Mouse (Mus musculus) neural tube, embryonic 10.5 days (tissue): ENCODE results near the gene Tbx15.
"Not testable (repeated sequence)": the region's sequence is repeated elsewhere in the genome, so short reads cannot be mapped to it uniquely, and the experiment has no call there.

Experiments used
- DNase-seq: peaks from one replicate; pipeline ENCODE4 v3.0.0-alpha.2; 2017; ENCODE audit warnings: low spot score; ENCODE audit errors: extremely low spot score

Tbx15 gene

GRCm38 (mm10) chr3:99266752-99267303 is 26.6 kb downstream of the Tbx15 start:
- no peak for DNase-seq

DNA sequence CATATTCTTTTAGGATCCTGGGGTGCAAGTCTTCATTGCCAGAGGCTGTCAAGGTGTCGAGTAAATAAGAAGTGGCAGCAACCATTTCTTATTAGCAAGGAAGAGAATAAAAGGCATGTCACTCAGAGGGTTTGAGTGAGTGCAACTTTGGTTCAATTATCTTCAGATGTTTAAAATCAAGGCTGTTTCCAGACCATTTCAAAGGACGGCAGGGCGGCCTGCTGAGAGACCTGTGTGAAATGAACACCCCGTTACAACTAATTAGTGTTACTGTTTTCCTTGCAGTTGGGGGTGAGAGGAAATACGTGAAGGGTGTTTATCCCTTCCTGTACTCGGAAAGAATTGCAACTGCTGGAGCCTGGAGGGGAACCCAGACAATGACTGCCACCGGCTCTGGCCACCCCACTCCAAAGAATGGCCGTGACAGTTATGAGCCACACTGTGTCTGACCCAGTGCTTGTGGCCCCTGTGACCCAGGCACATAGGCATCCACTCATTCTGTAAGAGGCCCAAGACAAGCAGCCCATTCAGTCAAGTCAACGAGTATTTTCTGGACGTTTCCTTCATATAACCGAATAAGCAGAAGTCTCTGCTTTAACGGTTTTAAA is 37.9 kb downstream of the Tbx15 start:
- DNase-seq, result no peak

DNA sequence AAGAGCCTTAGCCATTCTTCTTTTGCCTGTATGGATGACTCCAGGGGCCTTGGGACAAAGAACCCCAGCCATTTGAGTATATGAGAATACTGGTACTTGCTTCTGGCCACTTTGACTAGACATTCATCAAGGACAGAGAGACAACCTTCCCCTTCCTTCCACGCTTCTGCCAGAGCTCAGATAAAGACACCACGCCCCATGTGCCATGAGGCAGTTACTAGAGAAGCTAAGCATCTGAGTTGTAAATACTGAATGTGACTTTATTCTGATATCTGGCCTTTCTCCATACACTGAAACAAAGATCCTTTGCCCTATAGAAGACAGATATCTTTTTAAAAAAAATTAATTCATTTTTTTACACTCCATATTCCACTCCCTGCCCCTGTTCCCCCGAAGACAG is 39.5 kb downstream of the Tbx15 start:
- no peak for DNase-seq

DNA sequence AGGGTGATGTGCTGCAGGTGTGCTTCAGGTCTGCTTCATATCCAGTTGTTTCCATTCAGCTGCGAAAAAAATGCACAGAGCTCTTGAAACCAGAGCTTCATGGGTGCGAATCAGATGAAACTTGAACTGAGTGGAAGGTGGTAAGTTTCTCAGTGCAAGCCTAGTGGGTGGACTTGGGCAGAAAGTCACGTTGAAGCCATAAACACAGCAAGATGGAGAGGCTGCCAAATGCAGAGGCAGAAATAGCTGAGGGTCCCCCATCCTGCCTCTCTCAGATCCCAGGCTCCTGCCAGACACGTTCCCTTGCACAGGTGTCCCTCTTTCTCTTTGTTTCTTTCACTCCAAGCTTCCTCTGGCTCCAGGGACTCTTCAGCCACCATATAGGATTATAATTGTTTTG is 41.3 kb downstream of the Tbx15 start:
- DNase-seq, result no peak

DNA sequence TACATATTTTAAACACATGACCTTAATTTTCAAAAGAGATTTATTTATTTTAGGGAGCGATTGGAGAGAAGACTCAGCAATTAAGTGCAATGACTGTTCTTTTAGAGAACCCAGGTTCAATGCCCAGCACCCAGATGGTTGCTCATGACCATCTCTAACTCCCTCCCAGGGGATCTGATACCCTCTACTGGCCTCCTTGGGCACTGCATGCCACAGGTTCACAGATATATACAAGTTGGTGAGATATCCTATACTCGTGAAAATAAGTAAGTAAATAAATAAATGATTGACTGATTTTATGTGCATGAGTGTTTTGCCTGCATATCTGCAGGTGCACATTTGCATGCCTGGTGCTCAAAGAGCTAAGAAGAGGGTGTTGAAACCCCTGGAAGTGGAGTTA is 48.1 kb downstream of the Tbx15 start:
- DNase-seq, result no peak

DNA sequence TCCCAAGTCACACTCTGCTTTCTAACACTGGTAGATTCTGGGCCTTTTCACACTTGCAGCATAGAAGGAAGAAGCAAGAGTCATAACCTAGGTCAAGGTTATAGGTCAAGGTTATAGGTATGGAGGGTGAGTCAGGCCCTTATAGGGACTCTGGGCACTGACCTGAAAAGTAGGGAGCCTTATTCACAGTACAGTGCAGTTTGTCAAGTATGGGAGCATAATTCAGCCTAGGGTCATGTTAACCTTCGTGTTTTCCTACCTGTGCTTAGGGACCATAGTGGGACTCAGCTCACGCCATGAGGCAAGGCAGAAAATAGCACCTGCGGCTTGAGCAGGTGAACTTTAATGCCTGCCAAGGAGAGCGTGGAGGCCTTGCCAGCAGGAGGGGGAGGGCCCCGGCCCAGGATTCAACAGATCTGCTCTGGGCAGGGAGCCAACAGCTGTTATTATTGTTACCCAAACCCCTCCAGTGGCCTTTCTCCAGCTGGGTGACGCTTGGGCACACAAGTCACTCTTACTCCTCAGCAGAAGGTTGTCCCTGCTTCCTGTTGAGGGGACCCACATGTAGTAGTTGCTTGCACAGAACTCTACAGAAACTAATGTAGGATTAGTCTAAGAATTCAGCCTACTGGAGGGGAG is 50.0 kb downstream of the Tbx15 start:
- DNase-seq, result no peak

DNA sequence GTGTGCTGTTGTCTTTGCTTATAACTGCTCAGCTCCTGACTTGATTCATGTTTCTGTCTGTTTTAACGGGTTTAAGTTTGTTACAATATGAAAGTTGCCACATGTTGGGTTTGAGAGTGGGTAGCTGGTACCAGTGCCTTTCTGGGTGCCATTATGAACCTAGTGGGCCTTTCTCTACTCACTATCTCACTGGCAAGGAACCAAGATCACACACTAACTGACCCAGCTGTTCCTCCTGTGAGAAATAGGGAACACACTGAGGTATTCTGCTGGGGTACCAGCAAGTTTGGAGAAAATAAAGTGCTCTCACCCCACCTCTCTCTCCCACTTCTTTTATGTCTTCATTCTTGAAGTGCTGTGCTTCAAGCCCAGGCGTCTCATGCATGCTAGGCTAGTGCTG is 50.7 kb downstream of the Tbx15 start:
- DNase-seq, result no peak

- no peak for DNase-seq
Measured at GRCm38 (mm10) chr3:99291386-99291785, 51.2 kb downstream of the Tbx15 start.

DNA sequence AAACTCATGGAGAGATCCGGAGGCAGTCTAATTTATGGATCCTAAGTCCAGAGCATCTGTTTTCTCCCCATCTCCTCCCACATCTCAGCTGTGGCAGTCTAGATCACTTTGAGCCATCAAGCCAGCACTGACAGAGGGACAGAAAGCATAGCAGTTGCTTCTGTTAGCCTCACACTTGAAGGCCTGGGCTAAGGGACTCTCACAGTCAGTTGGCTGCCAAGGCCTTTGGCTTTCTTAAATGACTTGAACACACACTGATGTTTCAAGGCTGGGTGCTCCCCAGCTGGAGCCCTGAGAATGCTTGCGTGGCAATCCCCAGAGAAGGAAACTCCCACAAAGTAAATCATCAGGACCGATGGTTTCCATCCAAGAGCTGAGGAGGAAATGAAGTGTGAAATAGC is 52.4 kb downstream of the Tbx15 start:
- no peak for DNase-seq

GRCm38 (mm10) chr3:99294209-99294608 is 54.0 kb downstream of the Tbx15 start:
- not testable (repeated sequence) for DNase-seq

- no peak for DNase-seq
Measured at GRCm38 (mm10) chr3:99295301-99295700, 55.1 kb downstream of the Tbx15 start.

DNA sequence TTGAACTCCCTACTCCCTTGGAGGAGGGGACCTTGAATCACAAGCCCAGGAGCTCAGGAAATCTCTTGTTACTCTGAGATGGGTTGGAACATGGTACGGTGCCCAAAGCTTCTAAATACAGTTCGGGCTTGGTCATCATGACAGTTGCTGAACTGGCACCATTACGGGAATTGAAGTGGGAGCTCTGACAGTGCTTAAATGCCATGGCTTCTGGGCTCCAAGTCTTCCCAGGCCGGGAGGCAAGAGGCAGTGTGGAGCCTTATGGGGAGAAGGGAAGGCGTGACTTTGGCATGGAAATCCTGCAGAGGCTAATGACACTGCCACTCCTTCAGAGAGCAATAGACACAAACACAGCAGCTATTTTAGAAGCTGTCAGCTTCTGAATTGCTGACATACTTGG is 56.0 kb downstream of the Tbx15 start:
- no peak for DNase-seq

- DNase-seq, result no peak
Measured at GRCm38 (mm10) chr3:99300846-99301245, 60.7 kb downstream of the Tbx15 start.

DNA sequence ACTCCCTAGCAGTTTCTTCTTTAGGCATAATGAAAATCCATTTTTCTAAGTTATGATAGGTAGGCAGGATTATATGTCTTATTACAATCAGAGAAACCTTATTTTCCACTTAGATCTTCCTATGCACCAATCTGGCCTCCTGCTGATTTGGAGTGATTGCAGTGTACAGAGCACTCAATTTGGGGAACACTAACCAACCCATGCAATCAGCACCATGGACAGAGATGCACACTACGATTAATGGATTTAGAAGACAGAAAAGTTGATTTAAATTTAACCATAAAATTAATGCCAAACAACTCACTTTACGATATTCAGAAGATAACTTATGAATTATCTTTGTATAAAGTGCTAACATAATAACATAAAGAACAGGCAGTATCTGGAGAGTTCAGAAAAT is 70.7 kb downstream of the Tbx15 start:
- no peak for DNase-seq

- DNase-seq, result no peak
Measured at GRCm38 (mm10) chr3:99311943-99312635, 71.9 kb downstream of the Tbx15 start.

- no peak for DNase-seq
Measured at GRCm38 (mm10) chr3:99322345-99322744, 82.2 kb downstream of the Tbx15 start.

GRCm38 (mm10) chr3:99329316-99329715 is 89.1 kb downstream of the Tbx15 start:
- DNase-seq, result no peak

DNA sequence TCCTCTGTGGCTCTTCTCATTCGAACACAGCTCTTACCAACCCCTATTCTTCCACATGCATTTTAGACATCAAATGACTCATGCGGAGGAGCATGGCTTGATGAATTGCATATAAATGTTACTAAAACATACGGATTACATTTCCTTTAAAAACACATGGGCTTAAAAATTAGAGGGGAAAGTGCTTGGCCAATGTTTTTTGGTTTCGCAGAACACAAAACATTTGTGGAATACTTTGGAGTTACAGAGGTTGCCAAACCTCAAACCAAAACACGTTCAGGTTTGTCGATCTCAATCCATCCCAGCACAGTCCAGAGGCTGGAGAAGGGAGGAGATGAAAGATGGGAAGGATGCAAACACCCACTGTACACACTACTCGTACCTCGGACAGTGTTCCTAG is 90.9 kb downstream of the Tbx15 start:
- DNase-seq, result no peak

GRCm38 (mm10) chr3:99336866-99337265 is 96.7 kb downstream of the Tbx15 start:
- no peak for DNase-seq

- DNase-seq, result no peak
Measured at GRCm38 (mm10) chr3:99338756-99339155, 98.6 kb downstream of the Tbx15 start.

DNA sequence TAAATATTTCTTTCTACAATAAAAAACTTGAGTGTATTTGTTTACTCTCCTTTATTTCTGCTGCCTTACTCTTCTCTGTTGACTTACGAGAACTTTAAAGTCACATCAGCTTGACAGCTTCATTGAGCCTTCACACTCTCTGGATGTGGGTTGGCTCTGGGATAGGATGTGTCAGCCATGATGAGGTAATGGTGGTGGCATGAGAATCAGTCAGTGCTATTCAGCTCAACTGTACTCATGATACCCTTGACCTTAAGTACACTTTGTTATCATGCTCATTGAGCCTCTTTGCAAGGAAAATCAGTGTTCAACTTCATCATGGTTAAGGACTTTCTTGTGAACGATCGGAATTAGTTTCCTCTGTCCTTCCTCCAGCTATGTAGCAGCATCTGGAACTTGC is 99.8 kb downstream of the Tbx15 start:
- no peak for DNase-seq

DNA sequence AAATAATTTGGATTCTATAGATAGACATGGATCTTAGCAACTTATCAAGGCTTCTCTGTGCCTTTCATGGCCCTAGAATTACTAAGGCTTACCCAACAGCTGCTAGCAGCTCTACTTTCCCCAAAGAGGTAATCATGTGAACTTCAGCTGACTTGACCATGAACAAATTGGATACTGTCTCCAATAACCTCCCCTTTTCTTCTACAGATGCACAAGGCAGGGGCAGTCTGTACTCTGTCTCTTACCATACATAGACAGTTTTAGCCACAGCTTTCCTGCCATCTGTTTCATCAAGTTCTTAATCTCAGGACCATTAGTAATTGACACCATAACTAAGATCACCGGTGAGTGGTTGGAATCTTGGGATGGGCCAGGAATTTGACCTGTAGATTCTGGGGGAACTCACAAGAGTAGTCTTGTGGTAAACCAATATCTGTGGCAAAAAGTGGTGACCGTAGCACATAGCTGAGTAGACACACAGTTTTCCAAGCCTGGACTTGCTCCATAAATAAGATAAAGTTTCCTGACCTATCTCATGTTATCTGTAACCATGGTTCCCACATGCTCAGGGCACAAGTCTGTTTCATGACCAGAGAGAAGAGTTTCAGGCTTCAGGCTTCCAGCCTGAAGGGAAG is 139.6 kb downstream of the Tbx15 start:
- no peak for DNase-seq
